Mouse (Mus musculus) adrenal gland, postnatal 14 days (tissue): ENCODE results near the gene Lctl. TPM values are rescaled to one million over a fixed set of nuclear protein-coding genes. Genes with fewer than 3 reads are reported as not detected.

Experiments
- DNase-seq: peaks from one replicate; pipeline ENCODE4 v3.0.0; 2021; ENCODE audit warnings: mixed read lengths
- long read RNA-seq, 2 experiments: library from polyadenylated mRNA; stranded (forward); transcript quantifications; one replicate each; pipeline ENCODE4 v2.0.0; 2021
- total RNA-seq: library from RNA; stranded (reverse); gene quantifications from 2 replicates; pipeline ENCODE4 v1.2.3, GENCODE M21; 2021

The Lctl gene
- 1.6 and 1.9 TPM in 2 replicates for total RNA-seq
- long read RNA-seq, experiment 1 = 0 reads
- long read RNA-seq, experiment 2, partial matches to known transcripts = 1 of 1 reads
- long read RNA-seq, experiment 2, other reads (novel, unspliced or antisense) = 0 of 1 reads

DNA sequence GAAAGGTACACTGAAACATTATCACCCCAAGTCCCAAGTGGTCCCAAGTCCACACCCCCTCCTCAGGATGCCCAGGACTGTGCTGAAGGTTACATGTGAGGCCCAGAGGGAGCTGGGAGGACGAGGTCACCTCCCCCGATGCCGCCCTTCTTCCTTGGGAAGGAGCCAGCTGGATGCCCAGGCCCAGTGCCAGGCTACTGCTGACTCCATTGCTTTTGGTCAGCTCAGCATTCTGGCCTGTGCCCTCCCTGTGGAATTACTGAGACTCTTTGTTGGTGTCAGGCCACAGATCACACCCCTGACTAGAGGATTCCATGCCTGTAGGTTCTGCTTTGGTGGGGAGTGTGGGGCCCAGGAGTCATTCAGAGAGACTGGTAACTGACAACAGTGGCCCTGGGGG lies at the start of gene Lctl:
Gene Lctl (plus strand): TSS at position 272 of the 400 bp plus-strand sequence.
- DNase-seq = peak; percentile 83

DNA sequence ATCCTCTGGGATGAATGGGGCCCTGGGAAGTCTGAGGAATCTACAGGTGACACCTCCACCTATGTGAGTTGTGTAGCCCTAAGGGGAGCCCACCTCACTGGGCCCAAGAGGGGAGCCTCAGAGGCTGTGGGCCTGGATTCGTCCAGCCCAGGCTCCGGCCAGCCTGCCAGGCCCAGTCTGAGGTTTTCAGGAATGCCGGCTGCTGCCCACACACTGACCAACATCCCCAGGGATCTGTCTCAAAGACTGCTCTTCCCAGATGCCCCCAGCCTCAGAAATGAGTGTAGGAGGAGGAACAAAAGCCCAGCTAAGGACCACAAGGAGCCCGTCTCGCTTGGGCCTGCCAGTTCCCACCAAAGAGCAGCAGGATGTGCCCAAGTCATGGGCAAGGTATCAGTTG lies 49.2 kb upstream of the Lctl start:
- no peak for DNase-seq

GRCm38 (mm10) chr9:64068571-64068970 lies 48.4 kb upstream of the Lctl start:
- DNase-seq = peak; percentile 31

GRCm38 (mm10) chr9:64069131-64069530 lies 47.8 kb upstream of the Lctl start:
- DNase-seq = no peak

DNA sequence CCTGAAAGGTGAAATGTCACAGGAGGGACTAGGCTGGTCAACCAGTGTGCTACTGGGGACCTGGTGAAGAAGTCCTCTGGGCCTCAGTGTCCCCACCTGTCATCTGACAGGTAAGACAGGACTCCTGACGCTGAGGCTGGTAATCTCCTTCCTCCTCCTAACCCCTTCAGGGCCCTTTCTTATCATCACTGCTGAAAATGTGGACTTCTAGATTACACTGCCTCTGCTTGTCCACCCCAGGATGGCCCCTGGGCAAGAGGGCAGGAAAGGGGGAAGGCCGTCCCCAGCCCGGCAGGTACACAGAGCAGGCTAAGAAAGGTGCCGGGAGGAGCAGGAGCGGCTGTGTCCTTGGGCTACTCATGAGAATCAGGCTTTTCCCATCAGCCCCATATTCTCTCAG lies 46.3 kb upstream of the Lctl start:
- DNase-seq = no peak

- DNase-seq = no peak
Measured at GRCm38 (mm10) chr9:64074831-64075230, 42.1 kb upstream of the Lctl start.

- DNase-seq = no peak
Measured at GRCm38 (mm10) chr9:64076412-64076811, 40.5 kb upstream of the Lctl start.

DNA sequence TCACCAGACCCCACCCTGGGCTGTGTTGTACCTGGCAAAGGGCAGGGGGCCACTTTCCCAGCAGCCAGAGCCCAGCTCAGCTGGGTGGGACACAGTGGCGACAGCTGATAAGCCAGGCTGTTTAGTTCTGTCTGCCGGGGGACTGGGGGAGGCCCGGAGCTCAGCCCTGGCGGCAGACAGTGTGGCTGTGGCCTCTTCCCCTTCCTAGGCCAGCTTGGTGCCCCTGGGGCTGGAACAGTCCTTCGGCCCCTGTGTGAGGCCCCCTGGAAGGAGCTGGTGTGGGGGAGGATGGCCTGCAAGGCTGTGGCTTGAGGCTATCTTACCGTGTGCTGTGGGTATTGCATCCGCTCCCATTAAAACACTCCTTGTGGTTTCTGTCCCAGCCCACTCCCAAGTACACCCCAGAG lies 38.6 kb upstream of the Lctl start:
- DNase-seq = no peak

DNA sequence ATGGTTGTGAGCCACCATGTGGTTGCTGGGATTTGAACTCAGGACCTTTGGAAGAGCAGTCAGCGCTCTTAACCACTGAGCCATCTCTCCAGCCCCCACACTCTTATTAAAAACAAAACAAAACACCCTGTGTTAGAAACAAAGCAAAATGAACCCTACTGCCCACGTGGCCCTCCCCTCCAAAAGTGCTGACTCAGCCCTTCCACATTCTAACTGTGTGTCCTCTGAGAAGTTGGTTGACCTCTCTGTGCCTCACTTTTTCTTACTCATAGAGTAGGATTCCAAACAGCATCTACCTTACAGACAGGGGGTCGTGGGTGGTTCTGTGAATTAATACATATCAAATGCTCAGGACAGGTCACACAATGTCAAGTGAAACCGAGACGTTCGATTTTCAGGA lies 37.0 kb upstream of the Lctl start:
- no peak for DNase-seq

GRCm38 (mm10) chr9:64084231-64084630 lies 32.7 kb upstream of the Lctl start:
- DNase-seq = peak; percentile 54

DNA sequence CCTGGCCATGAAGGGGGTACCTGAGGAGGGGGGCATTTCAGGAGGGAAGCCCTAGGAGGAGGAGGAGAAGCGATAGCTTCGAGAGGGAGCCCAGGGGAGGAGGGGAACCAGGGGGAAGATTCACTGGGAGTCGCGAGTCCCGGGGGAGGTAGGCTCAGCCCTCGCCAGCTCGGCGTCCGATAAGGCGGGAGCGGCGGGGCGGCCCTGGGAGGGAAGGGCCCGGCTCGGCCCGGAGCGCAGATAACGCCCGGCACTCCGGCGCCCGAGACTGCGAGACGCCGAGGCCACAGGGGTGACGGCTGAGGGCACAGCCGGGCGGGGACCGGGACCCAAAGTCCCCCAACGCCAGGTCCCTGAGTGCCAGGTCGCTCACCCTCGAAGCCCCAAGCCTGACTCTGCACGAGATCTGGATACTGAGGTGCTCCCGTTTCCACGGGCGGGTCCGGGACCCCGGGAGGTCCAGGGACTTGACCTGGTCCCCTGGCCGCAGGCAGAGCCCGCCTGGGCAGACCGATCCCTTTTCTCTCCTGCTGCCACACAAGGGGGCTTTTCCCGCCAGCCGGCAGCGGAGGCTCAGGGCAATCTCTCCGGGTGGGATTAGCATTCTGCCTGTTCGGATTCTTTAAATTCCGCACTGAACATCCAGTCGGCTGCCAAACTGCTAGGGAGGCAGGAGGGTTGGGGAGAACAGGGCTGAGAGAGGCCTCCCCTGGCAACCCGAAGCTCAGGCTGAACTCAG lies 32.1 kb upstream of the Lctl start:
- peak; percentile 69 for DNase-seq

GRCm38 (mm10) chr9:64085976-64086375 lies 31.0 kb upstream of the Lctl start:
- no peak for DNase-seq

- no peak for DNase-seq
Measured at GRCm38 (mm10) chr9:64086543-64086942, 30.4 kb upstream of the Lctl start.

- peak; percentile 80 for DNase-seq
Measured at GRCm38 (mm10) chr9:64087461-64088235, 29.3 kb upstream of the Lctl start.

DNA sequence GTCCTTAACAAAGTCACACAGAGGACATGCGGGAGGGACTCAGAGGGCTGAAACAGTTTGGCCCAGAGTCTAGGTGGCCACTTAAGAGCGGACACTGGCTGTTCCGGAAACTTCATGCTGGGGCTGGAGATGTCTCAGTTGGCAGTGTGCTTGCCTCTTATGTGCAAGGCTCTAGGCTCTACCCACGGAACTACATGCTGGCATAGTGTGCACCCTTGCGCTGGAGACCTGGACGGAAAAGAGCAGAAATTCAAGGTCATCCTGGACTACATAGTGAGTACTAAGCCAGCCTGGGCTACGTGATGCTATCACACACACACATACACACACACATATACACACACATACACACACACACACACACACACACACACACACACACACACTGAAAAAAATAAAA lies 28.6 kb upstream of the Lctl start:
- DNase-seq = no peak

DNA sequence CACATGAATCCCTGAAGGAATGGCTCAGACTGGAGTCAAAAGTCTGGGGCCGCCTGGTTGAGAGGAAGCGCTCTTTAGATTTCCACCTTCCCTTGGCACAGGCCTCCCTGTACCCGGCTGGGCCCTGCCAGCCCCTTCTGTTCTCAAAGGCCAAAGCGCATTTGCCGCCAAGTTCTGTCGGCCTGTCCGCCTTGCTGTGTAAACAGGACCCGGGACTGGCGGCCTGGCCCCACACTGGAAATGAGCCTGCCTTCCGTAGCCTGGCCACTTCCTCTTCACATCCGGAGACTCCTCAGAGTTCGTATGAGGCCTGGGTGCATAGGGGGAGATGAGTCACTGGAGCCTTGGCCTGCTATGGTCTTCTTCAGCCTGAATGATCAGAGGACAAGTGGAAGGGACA lies 27.9 kb upstream of the Lctl start:
- peak; percentile 59 for DNase-seq

GRCm38 (mm10) chr9:64094083-64094482 lies 22.9 kb upstream of the Lctl start:
- DNase-seq = peak; percentile 47

- DNase-seq = peak; percentile 57
Measured at GRCm38 (mm10) chr9:64098282-64098681, 18.7 kb upstream of the Lctl start.

GRCm38 (mm10) chr9:64100442-64100841 lies 16.5 kb upstream of the Lctl start:
- peak; percentile 86 for DNase-seq

DNA sequence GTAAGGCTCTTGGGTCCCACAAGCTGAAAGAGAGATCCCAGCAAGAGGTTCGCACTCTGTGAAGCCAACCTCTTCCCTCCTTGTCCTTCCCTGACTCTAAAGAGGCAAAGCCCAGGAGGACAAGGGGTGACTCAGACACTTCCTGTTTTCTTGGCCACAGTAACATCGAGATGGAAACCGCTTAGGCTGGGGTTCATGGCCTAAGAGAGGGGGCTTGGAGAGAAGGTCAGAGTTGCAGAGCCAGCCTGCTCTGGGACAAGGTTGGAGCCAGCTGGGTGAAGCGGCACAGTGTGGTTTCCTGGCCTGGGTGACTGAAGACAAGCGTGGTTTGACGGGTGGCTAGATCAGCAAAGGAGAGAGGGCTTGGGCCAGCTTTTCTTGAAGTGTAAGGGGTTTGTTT lies 11.6 kb upstream of the Lctl start:
- peak; percentile 56 for DNase-seq

DNA sequence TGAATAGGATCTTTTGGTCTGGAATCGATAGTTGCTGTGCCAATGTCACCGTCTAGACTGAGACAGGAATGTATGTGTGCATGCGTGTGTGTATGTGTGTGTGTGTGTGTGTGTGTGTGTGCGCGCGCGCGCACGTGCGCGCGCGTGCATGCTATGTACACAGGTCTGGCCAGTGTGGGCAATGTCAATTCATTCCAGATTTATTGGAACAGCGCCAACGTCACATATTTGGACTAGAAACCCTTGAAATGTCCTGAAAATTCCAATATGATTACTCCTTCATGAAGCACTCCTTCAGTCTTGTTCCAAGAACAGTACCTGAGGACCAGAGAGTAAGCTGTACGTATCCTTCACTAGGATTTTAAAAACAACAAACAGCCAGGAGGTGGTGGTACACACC lies 6.4 kb upstream of the Lctl start:
- DNase-seq = peak; percentile 1

DNA sequence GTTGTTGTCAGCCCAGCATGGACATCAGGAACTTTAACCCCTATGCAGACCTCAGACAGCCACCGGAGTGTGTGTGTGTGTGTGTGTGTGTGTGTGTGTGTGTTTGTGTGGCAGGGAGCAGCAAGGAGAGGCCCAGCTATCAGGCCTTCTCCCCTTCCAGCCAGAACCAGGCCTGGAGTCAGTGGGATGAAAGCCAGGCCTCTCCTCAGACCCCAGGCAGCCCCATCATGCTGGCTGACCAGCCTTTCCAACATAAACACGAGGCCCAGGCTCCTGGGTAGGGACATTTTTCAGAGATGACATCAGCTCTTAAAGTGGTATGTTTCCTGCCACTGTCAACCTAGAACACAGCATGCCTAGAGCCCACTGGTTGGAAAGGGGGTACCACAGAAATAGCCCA lies 2.3 kb upstream of the Lctl start:
- no peak for DNase-seq

DNA sequence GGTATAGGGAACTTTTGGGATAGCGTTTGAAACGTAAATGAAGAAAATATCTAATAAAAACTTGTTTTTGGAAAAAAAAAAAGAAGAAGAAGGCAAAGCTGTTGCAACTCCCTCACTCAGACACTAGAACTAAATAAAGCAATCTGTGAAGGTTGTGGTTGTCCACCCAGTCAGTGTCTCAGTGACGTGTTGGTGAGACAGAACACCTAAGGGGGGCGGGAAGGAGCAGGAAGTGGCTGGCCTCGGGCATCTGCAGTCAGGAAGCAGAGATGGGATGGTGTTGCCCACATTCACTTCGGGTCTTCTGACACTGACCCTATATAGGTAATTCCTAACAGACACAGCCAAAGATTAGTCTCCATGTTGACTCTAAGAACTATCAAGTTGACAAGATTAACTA lies 1.2 kb upstream of the Lctl start:
- no peak for DNase-seq

DNA sequence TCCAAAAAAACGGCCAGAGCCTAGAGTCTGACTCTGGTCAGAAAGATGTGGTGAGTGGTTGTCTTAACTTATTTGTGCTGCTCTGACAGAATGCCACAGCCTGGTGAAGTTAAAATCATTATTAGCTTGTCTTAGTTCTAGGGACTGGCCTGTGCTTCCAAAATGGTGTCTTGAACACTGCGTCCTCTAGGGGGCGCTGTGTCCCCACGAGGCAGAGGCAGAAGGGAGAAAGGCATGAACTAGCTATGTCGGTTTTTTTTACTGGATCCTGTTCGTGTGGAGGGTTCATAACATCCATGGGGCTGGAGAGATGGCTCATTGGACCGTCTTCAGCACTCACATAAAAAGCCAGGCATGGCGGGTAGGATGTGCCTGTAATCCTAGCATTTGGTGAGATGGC lies 3.0 kb downstream of the Lctl start:
- peak; percentile 87 for DNase-seq
